28 mouse cellular contexts compared by ENCODE assay signal in genomic region chr11:97120641-97121040, GRCm38 (mm10). TPM values are rescaled to one million over a fixed set of nuclear protein-coding genes. Genes with fewer than 3 reads are reported as not detected.
A peak's percentile ranks its signal among the peaks of the same experiment; 100 is the strongest.
DNase-seq lines count a peak whose midpoint lies in the region; ATAC-seq and TF ChIP-seq lines count a peak whose summit lies in the region.
"Had no signal": no experiment of that assay in that cellular context is flagged by ENCODE, and none has a peak within 500 bp of the region (broad histone marks: within the 10 kb centered on the region; RNA-seq: fewer than 3 reads in every experiment).

No protein-coding gene starts in this region.

- DNase-seq in gastrocnemius, adult 2 months, result peak; percentile 55
- no peak for DNase-seq in gastrocnemius, postnatal 4 days (ENCODE audit: low spot score in 2 of 2)
- DNase-seq in embryonic facial prominence, embryonic 11.5 days (ENCODE audit: low spot score), result no peak
- DNase-seq in limb, embryonic 10.5 days (ENCODE audit: low spot score), result no peak
- DNase-seq in thymus, postnatal 14 days, result no peak
- DNase-seq in thymus, postnatal 36 days, result no peak
- DNase-seq: adrenal gland, postnatal 25 days; cerebellum, adult 11-12 months; cerebellum, adult 9-11 months; embryo, embryonic 11 days; heart, adult 18-20 months; heart, postnatal 4 days; kidney, adult 9 months; kidney, postnatal 14 days; layer of hippocampus, adult 9-11 months; liver, postnatal 0 days; lung, postnatal 36 days; right cerebral cortex, postnatal 25 days; spleen, adult 18-20 months; thymus, postnatal 4 days had no signal

- peak overlapping the region; percentile 8; the same call in 1 of the 2 replicates for H3K9ac ChIP-seq in hindbrain, embryonic 13.5 days
- no peak overlapping the region for H3K9ac ChIP-seq in hindbrain, embryonic 16.5 days (ENCODE audit: low read depth, low read length)
- 0 out of 2 replicates have a peak overlapping the region, but pooled peaks have one; percentile 9 for H3K9ac ChIP-seq in embryonic facial prominence, embryonic 11.5 days (replicated peaks; ENCODE audit: low read length)
- H3K9ac ChIP-seq: liver, embryonic 12.5 days; liver, postnatal 0 days; midbrain, embryonic 15.5 days had no signal

- no peak for TF ChIP-seq CTCF in gastrocnemius, adult 2 months (IDR thresholded peaks at IDR 0.05)

- 56% methylated on average over 3 of the region's 3 CpGs for WGBS in hindbrain, embryonic 13.5 days
- WGBS in hindbrain, embryonic 16.5 days, result 82% methylated on average over 1 of the region's 3 CpGs
- 50% methylated on average over 3 of the region's 3 CpGs for WGBS in embryonic facial prominence, embryonic 11.5 days
- 54% methylated on average over 3 of the region's 3 CpGs for WGBS in limb, embryonic 10.5 days

- H3K4me2 ChIP-seq in hindbrain, embryonic 13.5 days, result no peak overlapping the region
- H3K4me2 ChIP-seq in hindbrain, embryonic 16.5 days (ENCODE audit: low read length), result no peak overlapping the region
- H3K4me2 ChIP-seq in embryonic facial prominence, embryonic 11.5 days (ENCODE audit: low read depth, low read length), result no peak overlapping the region
- H3K4me2 ChIP-seq: liver, embryonic 12.5 days; midbrain, embryonic 15.5 days had no signal

- no peak overlapping the region for H3K4me3 ChIP-seq in gastrocnemius, adult 2 months
- no peak overlapping the region for H3K4me3 ChIP-seq in hindbrain, embryonic 13.5 days
- H3K4me3 ChIP-seq in hindbrain, embryonic 16.5 days (ENCODE audit: low read length), result no peak overlapping the region
- H3K4me3 ChIP-seq in embryonic facial prominence, embryonic 11.5 days (ENCODE audit: low read depth, low read length), result no peak overlapping the region
- H3K4me3 ChIP-seq in limb, embryonic 10.5 days, result no peak overlapping the region; the same call in 1 of the 2 replicates
- H3K4me3 ChIP-seq: liver, embryonic 12.5 days; midbrain, embryonic 15.5 days had no signal

- peak overlapping the region; percentile 61 for H3K27ac ChIP-seq in gastrocnemius, adult 2 months
- H3K27ac ChIP-seq in hindbrain, embryonic 13.5 days, result no peak overlapping the region
- H3K27ac ChIP-seq in hindbrain, embryonic 16.5 days (ENCODE audit: low read depth, low read length), result no peak overlapping the region
- H3K27ac ChIP-seq in embryonic facial prominence, embryonic 11.5 days (replicated peaks; ENCODE audit: low read depth, low read length), result no peak overlapping the region
- peak overlapping the region; percentile 47 for H3K27ac ChIP-seq in limb, embryonic 10.5 days
- H3K27ac ChIP-seq: liver, embryonic 12.5 days; midbrain, embryonic 15.5 days had no signal

- H3K4me1 ChIP-seq in hindbrain, embryonic 13.5 days (replicated peaks), result peaks cover 23% of the 10 kb centered on the region
- peaks cover 2% of the 10 kb centered on the region; the same call in 1 of the 2 replicates for H3K4me1 ChIP-seq in hindbrain, embryonic 16.5 days (ENCODE audit: control insufficient read depth, insufficient read depth, low read depth, low read length)
- H3K4me1 ChIP-seq in embryonic facial prominence, embryonic 11.5 days (ENCODE audit: control insufficient read depth, insufficient read depth, low read length), result peaks cover 5% of the 10 kb centered on the region
- H3K4me1 ChIP-seq in limb, embryonic 10.5 days, result peaks cover 53% of the 10 kb centered on the region

- no peaks in the 10 kb centered on the region for H3K36me3 ChIP-seq in hindbrain, embryonic 13.5 days
- no peaks in the 10 kb centered on the region for H3K36me3 ChIP-seq in hindbrain, embryonic 16.5 days (ENCODE audit: control insufficient read depth, insufficient read depth, low read length)
- no peaks in the 10 kb centered on the region for H3K36me3 ChIP-seq in embryonic facial prominence, embryonic 11.5 days (replicated peaks; ENCODE audit: control insufficient read depth, insufficient read depth, low read depth, low read length)
- H3K36me3 ChIP-seq in limb, embryonic 10.5 days, result no peaks in the 10 kb centered on the region
- H3K36me3 ChIP-seq: liver, embryonic 12.5 days; midbrain, embryonic 15.5 days had no signal

- H3K27me3 ChIP-seq in hindbrain, embryonic 13.5 days, result peaks cover 47% of the 10 kb centered on the region
- H3K27me3 ChIP-seq in hindbrain, embryonic 16.5 days (replicated peaks; ENCODE audit: control insufficient read depth, insufficient read depth, low read length), result peaks cover 11% of the 10 kb centered on the region
- H3K27me3 ChIP-seq in embryonic facial prominence, embryonic 11.5 days (ENCODE audit: control insufficient read depth, insufficient read depth, low read length), result peaks cover 14% of the 10 kb centered on the region
- peaks cover 55% of the 10 kb centered on the region for H3K27me3 ChIP-seq in limb, embryonic 10.5 days (ENCODE audit: low read depth, poor library complexity, severe bottlenecking)

- ATAC-seq in hindbrain, embryonic 13.5 days (ENCODE audit: low FRiP score), result no peak
- no peak for ATAC-seq in hindbrain, embryonic 16.5 days
- no peak for ATAC-seq in embryonic facial prominence, embryonic 11.5 days (replicated peaks; ENCODE audit: insufficient number of reproducible peaks, low FRiP score, low TSS enrichment, low read depth)
- ATAC-seq: forebrain, embryonic 16.5 days; intestine, postnatal 0 days; liver, embryonic 12.5 days; liver, postnatal 0 days; midbrain, embryonic 15.5 days had no signal

- intact Hi-C loops in gastrocnemius, adult 2 months (cut with DNase I), result no loop called here

- H3K9me3 ChIP-seq in hindbrain, embryonic 13.5 days, result no peaks in the 10 kb centered on the region
- H3K9me3 ChIP-seq in hindbrain, embryonic 16.5 days (ENCODE audit: control insufficient read depth, low read length), result no peaks in the 10 kb centered on the region
- H3K9me3 ChIP-seq in embryonic facial prominence, embryonic 11.5 days (replicated peaks; ENCODE audit: control insufficient read depth, low read length), result no peaks in the 10 kb centered on the region
- H3K9me3 ChIP-seq in limb, embryonic 10.5 days (replicated peaks), result no peaks in the 10 kb centered on the region
- H3K9me3 ChIP-seq: liver, embryonic 12.5 days; midbrain, embryonic 15.5 days had no signal

RNA-seq across cellular contexts. Expression of gene Tbx21, which starts 5.5 kb away (rescaled TPM):
- under 1 TPM; 0.17 to 0.48 TPM for total RNA-seq in gastrocnemius, adult 2 months (2021)
- total RNA-seq in gastrocnemius, postnatal 4 days (2021), result 1 to 10 TPM in 1 of 2 experiments, under 1 TPM in 1; 0.98 to 1.4 TPM
- 0.16 and 0.21 TPM in 2 replicates for polyA plus RNA-seq in hindbrain, embryonic 13.5 days (2015; fragmentation: Nextera tagmentation; extraction: Ambion mirVana)
- 0.15 and 0.22 TPM in 2 replicates for polyA plus RNA-seq in hindbrain, embryonic 16.5 days (2015; fragmentation: Nextera tagmentation; extraction: Ambion mirVana)
- not detected in 2 replicates for polyA plus RNA-seq in embryonic facial prominence, embryonic 11.5 days (2014; fragmentation: Nextera tagmentation; extraction: Ambion mirVana)
- polyA plus RNA-seq in limb, embryonic 10.5 days (2016; fragmentation: Nextera tagmentation; extraction: Ambion mirVana), result 0.05 and 0.08 TPM in 2 replicates
- total RNA-seq: heart, postnatal 4 days; MEL had no signal
- polyA plus RNA-seq: liver, embryonic 12.5 days; lung, embryonic 16.5 days had no signal

RNA-seq across cellular contexts. Expression of gene Tbkbp1, which starts 30.7 kb away (rescaled TPM):
- 1 to 10 TPM; 4.0 to 6.1 TPM for total RNA-seq in gastrocnemius, adult 2 months (2021)
- total RNA-seq in gastrocnemius, postnatal 4 days (2021), result 10 to 100 TPM; 12.4 to 12.9 TPM
- 7.3 and 8.2 TPM in 2 replicates for polyA plus RNA-seq in hindbrain, embryonic 13.5 days (2015; fragmentation: Nextera tagmentation; extraction: Ambion mirVana)
- 7.2 and 7.8 TPM in 2 replicates for polyA plus RNA-seq in hindbrain, embryonic 16.5 days (2015; fragmentation: Nextera tagmentation; extraction: Ambion mirVana)
- polyA plus RNA-seq in embryonic facial prominence, embryonic 11.5 days (2014; fragmentation: Nextera tagmentation; extraction: Ambion mirVana), result 3.3 and 4.8 TPM in 2 replicates
- polyA plus RNA-seq in limb, embryonic 10.5 days (2016; fragmentation: Nextera tagmentation; extraction: Ambion mirVana), result 6.1 and 7.8 TPM in 2 replicates

Comparison
In these comparisons a context has a peak if more than half of its experiments do, and no peak if none do; other contexts are left out.
1. H3K27ac ChIP-seq: peak in gastrocnemius, adult 2 months (single experiment) and limb, embryonic 10.5 days (single experiment); none in hindbrain, embryonic 13.5 days (single experiment), hindbrain, embryonic 16.5 days (single experiment) and embryonic facial prominence, embryonic 11.5 days (single experiment).